Mouse (Mus musculus): ENCODE measurements around the gene Gm13278.
"Not testable (repeated sequence)": the region's sequence is repeated elsewhere in the genome, so short reads cannot be mapped to it uniquely, and the experiment has no call there.

DNA sequence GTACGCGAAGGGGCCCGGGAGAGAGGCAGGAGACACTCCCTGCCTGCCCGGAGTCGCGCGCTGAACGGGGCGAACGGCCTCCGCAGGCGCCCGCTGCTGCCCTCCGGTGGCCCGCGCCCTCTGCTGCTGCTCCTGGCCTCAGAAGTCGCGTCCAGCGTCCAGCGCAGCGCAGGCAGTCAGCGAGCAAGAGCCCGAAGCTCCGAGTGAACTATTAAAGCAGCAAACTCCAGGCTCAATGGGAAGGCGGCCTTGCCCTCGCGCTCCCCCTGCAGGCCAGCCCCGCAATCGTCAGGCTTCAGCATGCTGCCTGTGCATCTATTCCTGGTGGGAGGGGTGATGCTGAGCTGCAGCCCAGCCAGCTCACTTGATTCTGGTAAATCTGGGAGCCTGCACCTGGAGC lies 11.6 kb downstream of the Gm13278 start, which contains the start of gene Gm13287:
- not testable (repeated sequence) for TF ChIP-seq CTCF (IDR thresholded peaks at IDR 0.05; ENCODE audit: borderline replicate concordance, extremely low read depth, insufficient read depth, insufficient read length); POLR2A (IDR thresholded peaks at IDR 0.05; ENCODE audit: borderline replicate concordance, extremely low read depth, insufficient read depth, insufficient read length, poor library complexity, severe bottlenecking)
